Mouse (Mus musculus): ENCODE measurements around the gene Htra1. TPM values are rescaled to one million over a fixed set of nuclear protein-coding genes. Genes with fewer than 3 reads are reported as not detected.

Gene Htra1
- total and polyA plus RNA-seq, 3 experiments, result not detected

DNA sequence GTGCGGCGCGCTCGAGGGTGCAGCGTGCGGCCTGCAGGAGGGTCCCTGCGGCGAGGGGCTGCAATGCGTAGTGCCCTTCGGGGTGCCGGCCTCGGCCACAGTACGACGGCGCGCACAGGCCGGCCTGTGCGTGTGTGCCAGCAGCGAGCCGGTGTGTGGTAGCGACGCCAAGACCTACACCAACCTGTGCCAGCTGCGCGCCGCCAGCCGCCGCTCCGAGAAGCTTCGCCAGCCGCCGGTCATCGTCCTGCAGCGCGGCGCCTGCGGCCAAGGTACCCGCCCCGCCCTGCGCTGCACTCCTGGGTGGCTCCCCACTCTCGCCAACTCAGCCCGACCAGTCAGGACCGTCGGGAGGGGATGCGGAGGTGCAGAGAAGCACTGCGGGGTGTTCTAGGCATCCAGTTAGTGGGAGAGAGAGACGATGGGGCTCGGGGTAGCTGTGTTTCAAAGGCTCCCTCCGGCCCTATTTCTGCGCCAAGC lies 601 bp downstream of the Htra1 start:
- H3K9ac ChIP-seq (ENCODE audit: control insufficient read depth, low read depth, low read length, poor library complexity, severe bottlenecking), result no peak overlapping the region
- TF ChIP-seq ELF1 (IDR thresholded peaks at IDR 0.05; ENCODE audit: low read depth, low read length) (no peak), BHLHE40 (IDR thresholded peaks at IDR 0.05; ENCODE audit: borderline replicate concordance, low read depth, low read length) (no peak)
- H3K27ac ChIP-seq (ENCODE audit: control insufficient read depth, low read depth, low read length), result no peak overlapping the region
- no peaks in the 10 kb centered on the region for H3K27me3 ChIP-seq (ENCODE audit: control insufficient read depth in 1 of 2, insufficient read depth in 2 of 2, low read length in 2 of 2)
- no peak overlapping the region for H3K4me3 ChIP-seq (ENCODE audit: control insufficient read depth in 1 of 2, insufficient read depth in 1 of 2, low read depth in 2 of 2, low read length in 2 of 2)
- DNase-seq (ENCODE audit: low read depth, low spot score), result no peak
- H3K79me2 ChIP-seq (ENCODE audit: control insufficient read depth, insufficient read depth, low read length, poor library complexity), result no peaks in the 10 kb centered on the region
- no peaks in the 10 kb centered on the region for H3K9me3 ChIP-seq (replicated peaks; ENCODE audit: insufficient read depth, low read length)
- H3K36me3 ChIP-seq (ENCODE audit: control insufficient read depth in 1 of 2, insufficient read depth in 2 of 2, low read length in 2 of 2), result no peaks in the 10 kb centered on the region
- no peaks in the 10 kb centered on the region for H3K4me1 ChIP-seq (ENCODE audit: control insufficient read depth in 1 of 2, insufficient read depth in 2 of 2, low read length in 2 of 2)

- Histone ChIP-seq H3K27me3 (ENCODE audit: control insufficient read depth in 1 of 2, insufficient read depth in 2 of 2, low read length in 2 of 2) (no peaks in the 10 kb centered on the region), H3K27ac (ENCODE audit: control insufficient read depth, low read depth, low read length) (no peak overlapping the region)
Observed at GRCm38 (mm10) chr7:130937266-130937841, 1.4 kb downstream of the Htra1 start.

GRCm38 (mm10) chr7:130938005-130938404 lies 2.1 kb downstream of the Htra1 start:
- H3K9me3 ChIP-seq (replicated peaks; ENCODE audit: insufficient read depth, low read length), result no peaks in the 10 kb centered on the region
- no peak overlapping the region for H3K9ac ChIP-seq (ENCODE audit: control insufficient read depth, low read depth, low read length, poor library complexity, severe bottlenecking)
- no peak for DNase-seq (ENCODE audit: low read depth, low spot score)
- H3K4me1 ChIP-seq (ENCODE audit: control insufficient read depth in 1 of 2, insufficient read depth in 2 of 2, low read length in 2 of 2), result no peaks in the 10 kb centered on the region
- H3K36me3 ChIP-seq (ENCODE audit: control insufficient read depth in 1 of 2, insufficient read depth in 2 of 2, low read length in 2 of 2), result no peaks in the 10 kb centered on the region
- no peaks in the 10 kb centered on the region for H3K27me3 ChIP-seq (ENCODE audit: control insufficient read depth in 1 of 2, insufficient read depth in 2 of 2, low read length in 2 of 2)
- no peak overlapping the region for H3K27ac ChIP-seq (ENCODE audit: control insufficient read depth, low read depth, low read length)
- TF ChIP-seq TCF12 (IDR thresholded peaks at IDR 0.05; ENCODE audit: low read depth, low read length) (no peak), RAD21 (IDR thresholded peaks at IDR 0.05; ENCODE audit: low read depth, low read length) (no peak), MXI1 (IDR thresholded peaks at IDR 0.05; ENCODE audit: low read depth, low read length) (no peak), ZMIZ1 (IDR thresholded peaks at IDR 0.05; ENCODE audit: low read depth, low read length) (no peak), GABPA (IDR thresholded peaks at IDR 0.05; ENCODE audit: low read depth, low read length) (no peak), MYC (IDR thresholded peaks at IDR 0.05; ENCODE audit: low read depth, low read length) (no peak), RCOR1 (IDR thresholded peaks at IDR 0.05; ENCODE audit: low read depth, low read length) (no peak), UBTF (IDR thresholded peaks at IDR 0.05; ENCODE audit: borderline replicate concordance, insufficient read depth, low read depth, low read length) (no peak), TBP (IDR thresholded peaks at IDR 0.05; ENCODE audit: low read depth, low read length) (no peak), KAT2A (conservative IDR thresholded peaks at IDR 0.05; ENCODE audit: low read depth, low read length) (no peak), JUND (IDR thresholded peaks at IDR 0.05; ENCODE audit: low read depth, low read length) (no peak), POLR2AphosphoS2 (IDR thresholded peaks at IDR 0.05; ENCODE audit: low read length) (no peak)
- no peaks in the 10 kb centered on the region for H3K79me2 ChIP-seq (ENCODE audit: control insufficient read depth, insufficient read depth, low read length, poor library complexity)
- no peak overlapping the region for H3K4me3 ChIP-seq (ENCODE audit: control insufficient read depth in 1 of 2, insufficient read depth in 1 of 2, low read depth in 2 of 2, low read length in 2 of 2)

More at GRCm38 (mm10) chr7:130937266-130937841, 1.4 kb downstream of the Htra1 start:
- Histone ChIP-seq H3K4me3 (ENCODE audit: control insufficient read depth in 1 of 2, insufficient read depth in 1 of 2, low read depth in 2 of 2, low read length in 2 of 2) (no peak overlapping the region), H3K9me3 (replicated peaks; ENCODE audit: insufficient read depth, low read length) (no peaks in the 10 kb centered on the region), H3K36me3 (ENCODE audit: control insufficient read depth in 1 of 2, insufficient read depth in 2 of 2, low read length in 2 of 2) (no peaks in the 10 kb centered on the region), H3K9ac (ENCODE audit: control insufficient read depth, low read depth, low read length, poor library complexity, severe bottlenecking) (no peak overlapping the region), H3K4me1 (ENCODE audit: control insufficient read depth in 1 of 2, insufficient read depth in 2 of 2, low read length in 2 of 2) (no peaks in the 10 kb centered on the region), H3K79me2 (ENCODE audit: control insufficient read depth, insufficient read depth, low read length, poor library complexity) (no peaks in the 10 kb centered on the region)
- DNase-seq (ENCODE audit: low read depth, low spot score), result no peak
- TF ChIP-seq TCF12 (IDR thresholded peaks at IDR 0.05; ENCODE audit: low read depth, low read length) (no peak), ZNF384 (IDR thresholded peaks at IDR 0.05; ENCODE audit: low read depth, low read length) (no peak), EP300 (IDR thresholded peaks at IDR 0.05; ENCODE audit: low read depth in 1 of 2, low read length in 2 of 2) (no peak), NRF1 (IDR thresholded peaks at IDR 0.05; ENCODE audit: insufficient read depth, low read depth, low read length, poor library complexity, severe bottlenecking) (no peak), TAL1 (IDR thresholded peaks at IDR 0.05; ENCODE audit: low read length) (no peak), ELF1 (IDR thresholded peaks at IDR 0.05; ENCODE audit: low read depth, low read length) (no peak), GATA1 (IDR thresholded peaks at IDR 0.05; ENCODE audit: low read depth, low read length) (no peak), USF1 (IDR thresholded peaks at IDR 0.05; ENCODE audit: low read depth, low read length) (no peak), CHD1 (IDR thresholded peaks at IDR 0.05; ENCODE audit: low read depth, low read length) (no peak), HCFC1 (IDR thresholded peaks at IDR 0.05; ENCODE audit: low read depth, low read length) (no peak), NELFE (IDR thresholded peaks at IDR 0.05; ENCODE audit: low read depth, low read length) (no peak)
